Mouse (Mus musculus) heart, postnatal 0 days (tissue): ENCODE measurements around the gene Gm13199.

Experiments
- CTCF ChIP-seq: IDR thresholded peaks from 2 replicates; pipeline ENCODE4 v1.5.1; 2016; ENCODE audit warnings: antibody characterized with exemption, control low read depth, low read depth
- EP300 ChIP-seq: IDR thresholded peaks from 2 replicates; pipeline ENCODE4 v1.6.1; 2016; ENCODE audit warnings: antibody characterized with exemption, low read depth

DNA sequence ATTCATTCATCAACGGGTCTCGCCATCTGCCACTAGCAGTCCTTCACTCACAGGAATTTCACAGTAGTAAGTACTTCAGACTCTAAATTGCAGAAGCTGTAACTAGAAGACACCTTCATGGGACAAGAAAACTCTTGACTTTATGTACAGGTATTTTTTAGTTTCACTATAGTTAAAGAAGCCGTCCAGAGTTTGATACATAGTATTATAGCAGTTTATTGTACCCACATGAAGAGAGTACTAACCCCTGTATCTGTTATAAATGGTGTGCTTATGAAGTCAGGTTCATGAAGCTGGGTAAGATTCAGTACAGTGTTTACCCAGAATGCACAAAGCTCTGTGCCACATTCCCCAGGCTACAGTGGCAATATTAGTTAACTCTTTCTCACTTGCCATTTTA, at the start of gene Gm13199:
- no peak for TF ChIP-seq EP300
- TF ChIP-seq CTCF, result no peak
